Comparison of ENCODE assay signal across 20 mouse cellular contexts in genomic region chr6:39019219-39019618, GRCm38 (mm10).
DNase-seq lines count a peak whose midpoint lies in the region; ATAC-seq and TF ChIP-seq lines count a peak whose summit lies in the region.
"Had no signal": no experiment of that assay in that cellular context is flagged by ENCODE, and none has a peak within 500 bp of the region (broad histone marks: within the 10 kb centered on the region; RNA-seq: fewer than 3 reads in every experiment).

No protein-coding gene starts in this region.

- H3K9ac ChIP-seq in forebrain, embryonic 14.5 days (ENCODE audit: low read length): no peak overlapping the region
- no peak overlapping the region for H3K9ac ChIP-seq in forebrain, postnatal 0 days
- H3K9ac ChIP-seq: embryonic facial prominence, embryonic 12.5 days; forebrain, embryonic 15.5 days; heart, embryonic 15.5 days; hindbrain, embryonic 15.5 days had no signal

- H3K27me3 ChIP-seq in forebrain, embryonic 14.5 days (replicated peaks; ENCODE audit: control insufficient read depth, insufficient read depth, low read length): no peaks in the 10 kb centered on the region
- H3K27me3 ChIP-seq in forebrain, postnatal 0 days (ENCODE audit: insufficient read depth, low read length): no peaks in the 10 kb centered on the region
- no peaks in the 10 kb centered on the region for H3K27me3 ChIP-seq in myocyte (ENCODE audit: control insufficient read depth, insufficient read depth, insufficient read length)
- H3K27me3 ChIP-seq: CH12.LX; embryonic facial prominence, embryonic 12.5 days; forebrain, embryonic 15.5 days; heart, embryonic 15.5 days; hindbrain, embryonic 15.5 days had no signal

- no peak for TF ChIP-seq POLR2A in myocyte (IDR thresholded peaks at IDR 0.05; ENCODE audit: insufficient read length, low read depth)

- H3K27ac ChIP-seq in forebrain, embryonic 14.5 days (ENCODE audit: low read depth, low read length): no peak overlapping the region
- H3K27ac ChIP-seq in forebrain, postnatal 0 days (ENCODE audit: low read depth, low read length): no peak overlapping the region
- no peak overlapping the region for H3K27ac ChIP-seq in layer of hippocampus, adult 2 months
- H3K27ac ChIP-seq: embryonic facial prominence, embryonic 12.5 days; forebrain, embryonic 15.5 days; heart, adult 2 months; heart, embryonic 15.5 days; hindbrain, embryonic 15.5 days had no signal

- no peak for ATAC-seq in forebrain, embryonic 14.5 days
- ATAC-seq in forebrain, postnatal 0 days: no peak
- ATAC-seq: forebrain, embryonic 15.5 days; intestine, embryonic 16.5 days had no signal

- no peak overlapping the region for H3ac ChIP-seq in myocyte (ENCODE audit: control insufficient read depth, insufficient read length)

- no peak overlapping the region for H3K4me3 ChIP-seq in forebrain, embryonic 14.5 days (ENCODE audit: low read depth, low read length)
- no peak overlapping the region for H3K4me3 ChIP-seq in forebrain, postnatal 0 days (ENCODE audit: low read depth, low read length)
- no peak overlapping the region for H3K4me3 ChIP-seq in layer of hippocampus, adult 2 months
- no peak overlapping the region for H3K4me3 ChIP-seq in myocyte
- H3K4me3 ChIP-seq: embryonic facial prominence, embryonic 12.5 days; forebrain, embryonic 15.5 days; heart, adult 2 months; heart, embryonic 15.5 days; hindbrain, embryonic 15.5 days had no signal

- TF ChIP-seq CTCF in forebrain, postnatal 0 days (IDR thresholded peaks at IDR 0.05; ENCODE audit: low read depth): no peak
- TF ChIP-seq CTCF in layer of hippocampus, adult 2 months (conservative IDR thresholded peaks at IDR 0.05): no peak

- WGBS in forebrain, embryonic 14.5 days: 88% methylated on average over 5 of the region's 5 CpGs
- WGBS in forebrain, postnatal 0 days: 74% methylated on average over 5 of the region's 5 CpGs

- intact Hi-C loops in left cerebral cortex, postnatal 10 days (cut with DNase I): no loop called here

- no peak overlapping the region for H3K4me2 ChIP-seq in forebrain, embryonic 14.5 days (ENCODE audit: low read length)
- H3K4me2 ChIP-seq in forebrain, postnatal 0 days (ENCODE audit: low read depth): no peak overlapping the region
- H3K4me2 ChIP-seq in myocyte (ENCODE audit: low read depth): no peak overlapping the region
- H3K4me2 ChIP-seq: embryonic facial prominence, embryonic 12.5 days; forebrain, embryonic 15.5 days; heart, embryonic 11.5 days; heart, embryonic 15.5 days; hindbrain, embryonic 15.5 days had no signal

- no peaks in the 10 kb centered on the region for H3K79me2 ChIP-seq in myocyte (ENCODE audit: control insufficient read depth, insufficient read depth)

- peak; percentile 32 for DNase-seq in forebrain, embryonic 14.5 days (ENCODE audit: low spot score)
- DNase-seq in forebrain, postnatal 0 days: no peak
- DNase-seq in layer of hippocampus, adult 18-20 months (ENCODE audit: low spot score in 2 of 2): peak; percentile 15 to 57
- no peak for DNase-seq in layer of hippocampus, postnatal 25 days (ENCODE audit: extremely low spot score in 1 of 2, low spot score in 1 of 2)
- peak; percentile 21 to 32 for DNase-seq in layer of hippocampus, adult 2 months (ENCODE audit: low spot score in 2 of 2)
- no peak for DNase-seq in left cerebral cortex, postnatal 10 days (ENCODE audit: extremely low spot score in 1 of 2, low spot score in 2 of 2)
- DNase-seq in thymus, postnatal 10 days (ENCODE audit: low spot score in 2 of 2): no peak
- DNase-seq: adrenal gland, postnatal 10 days; cerebellum, adult 9-10 months; cerebellum, postnatal 25 days; gastrocnemius, postnatal 14 days; heart, adult 2 months had no signal

- peaks cover 3% of the 10 kb centered on the region; the same call in 1 of the 2 replicates for H3K4me1 ChIP-seq in forebrain, embryonic 14.5 days (ENCODE audit: control insufficient read depth, insufficient read depth, low read length)
- peaks cover 7% of the 10 kb centered on the region; the same call in 1 of the 2 replicates for H3K4me1 ChIP-seq in forebrain, postnatal 0 days (ENCODE audit: insufficient read depth)
- H3K4me1 ChIP-seq: embryonic facial prominence, embryonic 12.5 days; hindbrain, embryonic 15.5 days had no signal

- no peaks in the 10 kb centered on the region for H3K9me3 ChIP-seq in forebrain, embryonic 14.5 days (replicated peaks; ENCODE audit: control insufficient read depth, low read length)
- no peaks in the 10 kb centered on the region for H3K9me3 ChIP-seq in forebrain, postnatal 0 days (ENCODE audit: low read length)
- H3K9me3 ChIP-seq: embryonic facial prominence, embryonic 12.5 days; forebrain, embryonic 15.5 days; heart, embryonic 15.5 days; hindbrain, embryonic 15.5 days had no signal

- H3K36me3 ChIP-seq in forebrain, embryonic 14.5 days (ENCODE audit: control insufficient read depth, insufficient read depth, low read length): no peaks in the 10 kb centered on the region
- H3K36me3 ChIP-seq in forebrain, postnatal 0 days (ENCODE audit: insufficient read depth): no peaks in the 10 kb centered on the region
- no peaks in the 10 kb centered on the region for H3K36me3 ChIP-seq in myocyte (ENCODE audit: control insufficient read depth, insufficient read depth)
- H3K36me3 ChIP-seq: embryonic facial prominence, embryonic 12.5 days; forebrain, embryonic 15.5 days; heart, embryonic 15.5 days; hindbrain, embryonic 15.5 days had no signal

TF ChIP-seq in myocyte, 11 proteins besides CTCF, POLR2A, EP300 and RAD21:
- no peak for TF ChIP-seq CEBPB (IDR thresholded peaks at IDR 0.05; ENCODE audit: insufficient read depth, poor library complexity, severe bottlenecking)
- peak in 2 of 3 experiments; percentile 64 to 66 for TF ChIP-seq MYOD1 (IDR thresholded peaks at IDR 0.05; ENCODE audit: control insufficient read depth in 1 of 3, insufficient read length in 2 of 3, low read depth in 2 of 3)

Comparison
In these comparisons a context has a peak if more than half of its experiments do, and no peak if none do; other contexts are left out.
1. DNase-seq: peak in forebrain, embryonic 14.5 days (single experiment), layer of hippocampus, adult 18-20 months (2 of 2) and layer of hippocampus, adult 2 months (2 of 2); none in forebrain, postnatal 0 days (single experiment), layer of hippocampus, postnatal 25 days (0 of 2), left cerebral cortex, postnatal 10 days (0 of 2) and thymus, postnatal 10 days (0 of 2).